Mouse (Mus musculus): ENCODE results near the gene Tnfsfm13. TPM values are rescaled to one million over a fixed set of nuclear protein-coding genes. Genes with fewer than 3 reads are reported as not detected.
A peak's percentile ranks its signal among the peaks of the same experiment; 100 is the strongest.
"Not testable (repeated sequence)": the region's sequence is repeated elsewhere in the genome, so short reads cannot be mapped to it uniquely, and the experiment has no call there.

The Tnfsfm13 gene
- total RNA-seq (2021) = 1 to 10 TPM; 1.6 to 2.2 TPM
- long read RNA-seq, experiment 1, partial matches to known transcripts = 1 of 2 reads
- long read RNA-seq, experiment 1, other reads (novel, unspliced or antisense) = 1 of 2 reads
- long read RNA-seq, experiment 2, partial matches to known transcripts = 4 of 5 reads
- long read RNA-seq, experiment 2, other reads (novel, unspliced or antisense) = 0 of 5 reads

GRCm38 (mm10) chr11:69695361-69696181 lies at the start of gene Tnfsfm13, which contains the start of gene Tnfsf12:
Tnfsfm13 (minus strand) TSS chr11:69696098.
Tnfsf12 (minus strand) TSS chr11:69695849.
- peak within 1 kb of the TSS; percentile 66 for H3K4me3 ChIP-seq
- peak; percentile 43 for TF ChIP-seq CTCF (conservative IDR thresholded peaks at IDR 0.05)
- DNase-seq (ENCODE audit: low spot score in 2 of 2) = no peak
- peak within 1 kb of the TSS; percentile 87 for H3K27ac ChIP-seq

- H3K4me3 ChIP-seq; DNase-seq (ENCODE audit: low spot score in 2 of 2); H3K27ac ChIP-seq: not testable (repeated sequence)
- peak; percentile 45 for TF ChIP-seq CTCF (conservative IDR thresholded peaks at IDR 0.05)
Observed at GRCm38 (mm10) chr11:69731408-69731807, 35.5 kb upstream of the Tnfsfm13 start.

DNA sequence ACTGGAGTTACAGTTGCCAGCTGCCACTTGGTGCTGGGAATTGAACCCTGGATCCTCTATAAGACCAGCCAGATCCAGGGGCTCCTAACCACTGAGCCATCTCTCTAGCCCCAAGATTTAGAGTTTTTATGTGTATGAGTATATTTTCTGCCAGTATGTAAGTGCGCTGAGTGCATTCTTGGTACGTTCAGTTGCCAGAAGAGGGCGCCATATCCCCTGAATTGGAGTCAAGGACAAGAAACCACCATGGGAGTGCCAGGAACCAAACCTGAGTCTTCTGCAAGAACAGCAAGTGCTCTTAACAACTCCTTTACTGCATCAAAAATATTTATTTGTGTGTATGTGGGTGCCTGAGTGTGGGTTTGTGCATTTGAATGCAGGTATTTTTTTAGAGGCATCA lies 33.2 kb upstream of the Tnfsfm13 start:
- DNase-seq (ENCODE audit: low spot score in 2 of 2) = peak in 1 of 2 experiments; percentile 14
- TF ChIP-seq CTCF (conservative IDR thresholded peaks at IDR 0.05) = peak; percentile 73
- H3K4me3 ChIP-seq = no peak overlapping the region
- no peak overlapping the region for H3K27ac ChIP-seq

DNA sequence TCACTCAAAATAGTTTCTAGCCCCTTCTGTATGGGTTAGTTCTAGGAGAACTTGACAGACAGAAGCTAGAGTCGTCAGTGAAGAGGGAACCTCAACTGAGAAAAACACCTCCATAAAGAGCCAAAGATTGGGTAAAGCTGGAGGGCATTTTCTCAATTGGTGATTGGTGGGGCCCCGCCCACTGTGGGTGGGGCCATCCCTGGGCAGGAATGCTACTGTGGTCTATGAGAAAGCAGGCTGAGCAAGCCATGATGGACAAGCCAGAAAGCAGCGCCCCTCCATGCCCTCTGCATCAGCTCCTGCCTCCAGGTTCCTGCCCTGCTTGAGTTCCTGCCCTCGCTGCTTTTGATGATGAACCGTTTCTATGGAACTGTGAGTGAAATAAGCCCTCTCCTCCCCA lies 30.1 kb upstream of the Tnfsfm13 start:
- Histone ChIP-seq H3K4me3 (no peak overlapping the region), H3K27ac (no peak overlapping the region)
- no peak for TF ChIP-seq CTCF (conservative IDR thresholded peaks at IDR 0.05)
- DNase-seq (ENCODE audit: low spot score in 2 of 2) = no peak

- Histone ChIP-seq H3K4me3 (no peak overlapping the region), H3K27ac (no peak overlapping the region)
- DNase-seq (ENCODE audit: low spot score in 2 of 2) = no peak
- TF ChIP-seq CTCF (conservative IDR thresholded peaks at IDR 0.05) = no peak
Observed at GRCm38 (mm10) chr11:69723074-69723473, 27.2 kb upstream of the Tnfsfm13 start.

- no peak for TF ChIP-seq CTCF (conservative IDR thresholded peaks at IDR 0.05)
- Histone ChIP-seq H3K4me3 (no peak overlapping the region), H3K27ac (no peak overlapping the region)
- no peak for DNase-seq (ENCODE audit: low spot score in 2 of 2)
Observed at GRCm38 (mm10) chr11:69720852-69721251, 25.0 kb upstream of the Tnfsfm13 start.

- H3K27ac ChIP-seq = no peak overlapping the region
- DNase-seq (ENCODE audit: low spot score in 2 of 2) = no peak
- H3K4me3 ChIP-seq = no peak overlapping the region
- peak; percentile 31 for TF ChIP-seq CTCF (conservative IDR thresholded peaks at IDR 0.05)
Observed at GRCm38 (mm10) chr11:69719423-69719822, 23.5 kb upstream of the Tnfsfm13 start.

GRCm38 (mm10) chr11:69718661-69719060 lies 22.8 kb upstream of the Tnfsfm13 start:
- DNase-seq (ENCODE audit: low spot score in 2 of 2) = no peak
- no peak overlapping the region for H3K27ac ChIP-seq
- H3K4me3 ChIP-seq = no peak overlapping the region
- TF ChIP-seq CTCF (conservative IDR thresholded peaks at IDR 0.05) = no peak

GRCm38 (mm10) chr11:69716953-69717352 lies 21.1 kb upstream of the Tnfsfm13 start:
- Histone ChIP-seq H3K27ac (no peak overlapping the region), H3K4me3 (no peak overlapping the region)
- TF ChIP-seq CTCF (conservative IDR thresholded peaks at IDR 0.05) = no peak
- no peak for DNase-seq (ENCODE audit: low spot score in 2 of 2)

- peak in 1 of 2 experiments; percentile 37 for DNase-seq (ENCODE audit: low spot score in 2 of 2)
- no peak for TF ChIP-seq CTCF (conservative IDR thresholded peaks at IDR 0.05)
- peak overlapping the region; percentile 18; the same call in 1 of the 2 replicates for H3K27ac ChIP-seq
- no peak overlapping the region for H3K4me3 ChIP-seq
Observed at GRCm38 (mm10) chr11:69715929-69716328, 20.0 kb upstream of the Tnfsfm13 start.

DNA sequence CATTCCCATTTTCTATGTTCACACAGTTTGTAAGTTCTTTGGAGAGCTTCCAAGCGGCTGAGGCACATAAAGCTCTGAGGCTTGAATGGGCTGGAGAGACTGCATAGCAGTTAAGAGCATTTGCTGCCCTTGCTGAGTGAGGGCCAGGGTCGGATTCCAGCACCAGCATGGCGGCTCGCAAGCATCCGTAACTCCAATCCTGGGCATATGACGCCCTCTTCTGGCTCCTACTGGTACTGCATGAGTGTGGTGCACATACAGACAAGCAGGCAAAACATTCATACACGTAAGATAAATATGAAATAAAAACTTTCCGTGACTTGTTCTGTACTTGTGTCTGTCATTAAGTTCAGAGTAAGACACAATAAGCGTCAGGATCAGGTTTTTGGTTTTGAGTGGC lies 19.6 kb upstream of the Tnfsfm13 start:
- DNase-seq (ENCODE audit: low spot score in 2 of 2) = no peak
- Histone ChIP-seq H3K4me3 (no peak overlapping the region), H3K27ac (peak overlapping the region; percentile 16; the same call in 1 of the 2 replicates)
- peak; percentile 79 for TF ChIP-seq CTCF (conservative IDR thresholded peaks at IDR 0.05)

DNA sequence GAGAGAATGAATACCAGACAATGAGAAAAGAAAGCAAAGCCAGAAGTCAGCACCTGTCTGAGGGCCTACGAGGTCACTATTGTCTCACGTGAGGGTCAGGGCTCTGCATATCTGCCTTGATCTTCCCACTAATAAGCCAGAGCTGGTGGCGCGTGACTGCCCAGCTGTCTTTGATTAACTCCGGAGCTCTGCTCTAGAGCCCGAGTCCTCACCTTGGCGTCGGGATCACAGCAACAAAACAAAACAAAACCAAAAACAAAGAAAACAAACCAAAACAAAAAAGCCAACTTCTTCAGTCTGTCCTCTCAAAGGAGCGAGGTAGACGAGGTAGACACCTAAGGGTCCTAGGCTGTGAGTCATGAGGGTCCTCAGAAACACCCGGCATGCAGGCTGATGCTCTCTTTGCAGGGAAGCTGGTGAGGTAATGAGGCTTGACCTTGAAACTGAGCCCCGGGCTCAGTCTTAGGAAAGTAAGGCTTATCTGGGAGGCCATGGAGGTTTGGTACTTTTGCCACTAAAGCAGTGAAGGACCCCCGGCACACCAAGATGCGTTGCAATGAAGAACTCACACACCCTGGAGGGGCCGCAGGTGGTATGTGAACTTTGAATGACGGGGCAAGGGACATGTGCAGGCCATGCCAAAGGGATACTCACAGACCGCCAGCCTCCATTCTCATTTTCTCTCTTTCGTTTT lies 18.9 kb upstream of the Tnfsfm13 start:
- DNase-seq (ENCODE audit: low spot score in 2 of 2) = no peak
- H3K27ac ChIP-seq = no peak overlapping the region
- no peak overlapping the region for H3K4me3 ChIP-seq
- no peak for TF ChIP-seq CTCF (conservative IDR thresholded peaks at IDR 0.05)

Data from layer of hippocampus, adult 2 months (tissue).